Mouse (Mus musculus) hindbrain, embryonic 13.5 days (tissue): ENCODE data around the gene Ugt1a10. TPM values are rescaled to one million over a fixed set of nuclear protein-coding genes. Genes with fewer than 3 reads are reported as not detected.
A peak's percentile ranks its signal among the peaks of the same experiment; 100 is the strongest.

ENCODE experiments used
- ATAC-seq: fragments of 200-750 bp; cut with Nextera tagmentation; 2 replicates; pipeline ENCODE4 v1.8.0; 2017; ENCODE audit warnings: moderate TSS enrichment; ENCODE audit not compliant: low FRiP score
- H3K27ac ChIP-seq: fragments of 300-500 bp; sonication (generic); 2 replicates; pipeline ENCODE4 v1.5.1; 2015; ENCODE audit warnings: inconsistent platforms, mild to moderate bottlenecking, moderate library complexity
- H3K27me3 ChIP-seq: fragments of 300-500 bp; sonication (generic); 2 replicates; pipeline ENCODE4 v1.6.1; 2015; ENCODE audit warnings: mild to moderate bottlenecking, inconsistent platforms
- H3K36me3 ChIP-seq: fragments of 300-500 bp; sonication (generic); 2 replicates; pipeline ENCODE4 v1.6.1; 2015; ENCODE audit warnings: mild to moderate bottlenecking, inconsistent platforms
- H3K4me1 ChIP-seq: fragments of 300-500 bp; sonication (generic); replicated peaks from 2 replicates; pipeline ENCODE4 v1.6.1; 2015; ENCODE audit warnings: inconsistent platforms
- H3K4me2 ChIP-seq: fragments of 300-500 bp; sonication (generic); 2 replicates; pipeline ENCODE4 v1.6.1; 2015; ENCODE audit warnings: inconsistent platforms, mild to moderate bottlenecking, moderate library complexity
- H3K4me3 ChIP-seq: fragments of 300-500 bp; sonication (generic); 2 replicates; pipeline ENCODE4 v1.5.1; 2015; ENCODE audit warnings: mild to moderate bottlenecking, inconsistent platforms
- H3K9ac ChIP-seq: fragments of 300-500 bp; sonication (generic); 2 replicates; pipeline ENCODE4 v1.6.1; 2015; ENCODE audit warnings: mild to moderate bottlenecking, inconsistent platforms
- H3K9me3 ChIP-seq: fragments of 300-500 bp; sonication (generic); 2 replicates; pipeline ENCODE4 v1.6.1; 2016; ENCODE audit warnings: inconsistent platforms
- WGBS: fragments of 180-500 bp; shearing (Covaris S2); methylation state at CpG from one replicate; pipeline ENCODE4 v1.1.7; 2015; 5-methylcytosine and 5-hydroxymethylcytosine counted together
- polyA plus RNA-seq: library from polyadenylated mRNA; unstranded; fragments of >200 nt; fragmentation: Nextera tagmentation; extraction: Ambion mirVana; gene quantifications from 2 replicates; pipeline ENCODE4 v1.2.1, GENCODE M21; 2015

Gene Ugt1a10
- polyA plus RNA-seq, 1 experiment from 2014 or later: not detected

- Histone ChIP-seq H3K9ac (no peak overlapping the region), H3K27me3 (no peaks in the 10 kb centered on the region), H3K36me3 (peaks cover 29% of the 10 kb centered on the region), H3K4me2 (no peak overlapping the region), H3K9me3 (peaks cover 62% of the 10 kb centered on the region), H3K27ac (no peak overlapping the region), H3K4me3 (no peak overlapping the region), H3K4me1 (peaks cover 16% of the 10 kb centered on the region)
- ATAC-seq: no peak
- WGBS: 82% methylated on average over 10 of the region's 10 CpGs
Measured at GRCm38 (mm10) chr1:88256886-88257663, 201.9 kb downstream of the Ugt1a10 start.

GRCm38 (mm10) chr1:88257681-88258080 is 202.5 kb downstream of the Ugt1a10 start:
- no peak overlapping the region for H3K9ac ChIP-seq
- no peak for ATAC-seq
- peaks cover 56% of the 10 kb centered on the region for H3K9me3 ChIP-seq
- H3K36me3 ChIP-seq: peaks cover 35% of the 10 kb centered on the region
- no peak overlapping the region for H3K4me3 ChIP-seq
- peaks cover 22% of the 10 kb centered on the region for H3K4me1 ChIP-seq
- 79% methylated on average over 6 of the region's 6 CpGs for WGBS
- H3K4me2 ChIP-seq: no peak overlapping the region
- H3K27ac ChIP-seq: no peak overlapping the region
- no peaks in the 10 kb centered on the region for H3K27me3 ChIP-seq

GRCm38 (mm10) chr1:88258361-88258760 is 203.2 kb downstream of the Ugt1a10 start:
- ATAC-seq: no peak
- 69% methylated on average over 6 of the region's 6 CpGs for WGBS

GRCm38 (mm10) chr1:88258881-88259642 is 203.9 kb downstream of the Ugt1a10 start:
- Histone ChIP-seq H3K27me3 (no peaks in the 10 kb centered on the region), H3K36me3 (peaks cover 49% of the 10 kb centered on the region), H3K4me2 (no peak overlapping the region), H3K4me3 (no peak overlapping the region), H3K4me1 (peaks cover 22% of the 10 kb centered on the region), H3K9me3 (peaks cover 43% of the 10 kb centered on the region), H3K9ac (0 out of 2 replicates have a peak overlapping the region, but pooled peaks have one; percentile 0), H3K27ac (0 out of 2 replicates have a peak overlapping the region, but pooled peaks have one; percentile 0)
- 78% methylated on average over 8 of the region's 8 CpGs for WGBS
- peak; percentile 3 for ATAC-seq

More at GRCm38 (mm10) chr1:88258361-88258760, 203.2 kb downstream of the Ugt1a10 start:
- Histone ChIP-seq H3K4me3 (no peak overlapping the region), H3K36me3 (peaks cover 42% of the 10 kb centered on the region), H3K4me2 (no peak overlapping the region), H3K4me1 (peaks cover 22% of the 10 kb centered on the region), H3K27ac (no peak overlapping the region), H3K9ac (no peak overlapping the region), H3K9me3 (peaks cover 50% of the 10 kb centered on the region), H3K27me3 (no peaks in the 10 kb centered on the region)

GRCm38 (mm10) chr1:88259643-88260024 is 204.4 kb downstream of the Ugt1a10 start:
- H3K9me3 ChIP-seq: peaks cover 37% of the 10 kb centered on the region
- peaks cover 54% of the 10 kb centered on the region for H3K36me3 ChIP-seq
- H3K4me1 ChIP-seq: peaks cover 22% of the 10 kb centered on the region
- WGBS: 78% methylated on average over 4 of the region's 4 CpGs
- H3K27ac ChIP-seq: 0 out of 2 replicates have a peak overlapping the region, but pooled peaks have one; percentile 0
- no peaks in the 10 kb centered on the region for H3K27me3 ChIP-seq
- 0 out of 2 replicates have a peak overlapping the region, but pooled peaks have one; percentile 0 for H3K9ac ChIP-seq
- peak; percentile 4 for ATAC-seq
- H3K4me2 ChIP-seq: no peak overlapping the region
- no peak overlapping the region for H3K4me3 ChIP-seq

GRCm38 (mm10) chr1:88260114-88260513 is 204.9 kb downstream of the Ugt1a10 start:
- H3K36me3 ChIP-seq: peaks cover 59% of the 10 kb centered on the region
- no peaks in the 10 kb centered on the region for H3K27me3 ChIP-seq
- H3K9me3 ChIP-seq: peaks cover 32% of the 10 kb centered on the region
- peak; percentile 7; the same call in 1 of the 2 replicates for ATAC-seq
- no peak overlapping the region for H3K4me2 ChIP-seq
- H3K27ac ChIP-seq: no peak overlapping the region
- H3K4me3 ChIP-seq: no peak overlapping the region
- WGBS: 80% methylated on average over 6 of the region's 6 CpGs
- H3K9ac ChIP-seq: no peak overlapping the region
- H3K4me1 ChIP-seq: peaks cover 22% of the 10 kb centered on the region

- Histone ChIP-seq H3K36me3 (peaks cover 66% of the 10 kb centered on the region), H3K9me3 (peaks cover 25% of the 10 kb centered on the region), H3K9ac (no peak overlapping the region), H3K27me3 (no peaks in the 10 kb centered on the region), H3K4me3 (no peak overlapping the region), H3K4me1 (peaks cover 22% of the 10 kb centered on the region), H3K27ac (no peak overlapping the region), H3K4me2 (no peak overlapping the region)
- WGBS: 84% methylated on average over 10 of the region's 10 CpGs
- no peak for ATAC-seq
Measured at GRCm38 (mm10) chr1:88260604-88261377, 205.6 kb downstream of the Ugt1a10 start.

GRCm38 (mm10) chr1:88261706-88262105 is 206.5 kb downstream of the Ugt1a10 start:
- Histone ChIP-seq H3K9me3 (peaks cover 16% of the 10 kb centered on the region), H3K4me3 (no peak overlapping the region), H3K9ac (no peak overlapping the region), H3K36me3 (peaks cover 75% of the 10 kb centered on the region), H3K27ac (no peak overlapping the region), H3K4me1 (peaks cover 22% of the 10 kb centered on the region), H3K4me2 (no peak overlapping the region), H3K27me3 (no peaks in the 10 kb centered on the region)
- WGBS: 88% methylated on average over 7 of the region's 7 CpGs
- ATAC-seq: no peak

- no peak overlapping the region for H3K4me2 ChIP-seq
- 83% methylated on average over 4 of the region's 4 CpGs for WGBS
- H3K4me3 ChIP-seq: no peak overlapping the region
- H3K4me1 ChIP-seq: peaks cover 22% of the 10 kb centered on the region
- H3K9me3 ChIP-seq: peaks cover 12% of the 10 kb centered on the region
- H3K36me3 ChIP-seq: peaks cover 81% of the 10 kb centered on the region
- no peaks in the 10 kb centered on the region for H3K27me3 ChIP-seq
- no peak for ATAC-seq
- H3K9ac ChIP-seq: no peak overlapping the region
- H3K27ac ChIP-seq: no peak overlapping the region
Measured at GRCm38 (mm10) chr1:88262255-88262654, 207.1 kb downstream of the Ugt1a10 start.

- peaks cover 88% of the 10 kb centered on the region for H3K36me3 ChIP-seq
- no peaks in the 10 kb centered on the region for H3K27me3 ChIP-seq
- peaks cover 22% of the 10 kb centered on the region for H3K4me1 ChIP-seq
- peaks cover 5% of the 10 kb centered on the region for H3K9me3 ChIP-seq
- no peak overlapping the region for H3K27ac ChIP-seq
- no peak for ATAC-seq
- no peak overlapping the region for H3K9ac ChIP-seq
- no peak overlapping the region for H3K4me2 ChIP-seq
- 79% methylated on average over 6 of the region's 6 CpGs for WGBS
- no peak overlapping the region for H3K4me3 ChIP-seq
Measured at GRCm38 (mm10) chr1:88262961-88263360, 207.8 kb downstream of the Ugt1a10 start.

- no peaks in the 10 kb centered on the region for H3K9me3 ChIP-seq
- no peak overlapping the region for H3K4me3 ChIP-seq
- no peaks in the 10 kb centered on the region for H3K27me3 ChIP-seq
- H3K36me3 ChIP-seq: peaks cover 96% of the 10 kb centered on the region
- no peak overlapping the region for H3K27ac ChIP-seq
- H3K9ac ChIP-seq: no peak overlapping the region
- H3K4me2 ChIP-seq: no peak overlapping the region
- peaks cover 18% of the 10 kb centered on the region for H3K4me1 ChIP-seq
- ATAC-seq: no peak
- WGBS: 92% methylated on average over 5 of the region's 5 CpGs
Measured at GRCm38 (mm10) chr1:88263778-88264177, 208.6 kb downstream of the Ugt1a10 start.
